Mouse (Mus musculus): ENCODE results near the gene Arsg. TPM values are rescaled to one million over a fixed set of nuclear protein-coding genes. Genes with fewer than 3 reads are reported as not detected.

Gene Arsg
- polyA plus RNA-seq, 1 experiment, result 26.8 TPM

- Histone ChIP-seq H3K4me1 (ENCODE audit: control insufficient read depth, insufficient read depth, low read length) (no peaks in the 10 kb centered on the region), H3K27ac (ENCODE audit: insufficient read depth, low read length) (no peak overlapping the region), H3K4me3 (ENCODE audit: insufficient read depth, low read length) (no peak overlapping the region)
- TF ChIP-seq POLR2A (IDR thresholded peaks at IDR 0.05; ENCODE audit: extremely low read depth, insufficient read depth, low read length) (no peak), CTCF (IDR thresholded peaks at IDR 0.05; ENCODE audit: extremely low read depth, insufficient read depth, low read length) (no peak)
These were observed 76.6 kb downstream of the Arsg start for GRCm38 (mm10) chr11:109549599-109550290.

- H3K27ac ChIP-seq (ENCODE audit: insufficient read depth, low read length), result no peak overlapping the region
- no peaks in the 10 kb centered on the region for H3K4me1 ChIP-seq (ENCODE audit: control insufficient read depth, insufficient read depth, low read length)
- TF ChIP-seq POLR2A (IDR thresholded peaks at IDR 0.05; ENCODE audit: extremely low read depth, insufficient read depth, low read length) (no peak), CTCF (IDR thresholded peaks at IDR 0.05; ENCODE audit: extremely low read depth, insufficient read depth, low read length) (no peak)
- no peak overlapping the region for H3K4me3 ChIP-seq (ENCODE audit: insufficient read depth, low read length)
These were observed 80.7 kb downstream of the Arsg start for GRCm38 (mm10) chr11:109553921-109554320.

- TF ChIP-seq POLR2A (IDR thresholded peaks at IDR 0.05; ENCODE audit: extremely low read depth, insufficient read depth, low read length) (no peak), CTCF (IDR thresholded peaks at IDR 0.05; ENCODE audit: extremely low read depth, insufficient read depth, low read length) (no peak)
- Histone ChIP-seq H3K4me1 (ENCODE audit: control insufficient read depth, insufficient read depth, low read length) (no peaks in the 10 kb centered on the region; the same call in 1 of the 2 replicates), H3K27ac (ENCODE audit: insufficient read depth, low read length) (no peak overlapping the region), H3K4me3 (ENCODE audit: insufficient read depth, low read length) (no peak overlapping the region)
These were observed 81.3 kb downstream of the Arsg start for GRCm38 (mm10) chr11:109554443-109554842.

GRCm38 (mm10) chr11:109556130-109556529 lies 83.0 kb downstream of the Arsg start:
- no peak overlapping the region for H3K27ac ChIP-seq (ENCODE audit: insufficient read depth, low read length)
- H3K4me1 ChIP-seq (ENCODE audit: control insufficient read depth, insufficient read depth, low read length), result no peaks in the 10 kb centered on the region; the same call in 1 of the 2 replicates
- H3K4me3 ChIP-seq (ENCODE audit: insufficient read depth, low read length), result no peak overlapping the region
- TF ChIP-seq POLR2A (IDR thresholded peaks at IDR 0.05; ENCODE audit: extremely low read depth, insufficient read depth, low read length) (no peak), CTCF (IDR thresholded peaks at IDR 0.05; ENCODE audit: extremely low read depth, insufficient read depth, low read length) (no peak)

GRCm38 (mm10) chr11:109557419-109557818 lies 84.2 kb downstream of the Arsg start:
- H3K4me1 ChIP-seq (ENCODE audit: control insufficient read depth, insufficient read depth, low read length), result no peaks in the 10 kb centered on the region; the same call in 1 of the 2 replicates
- no peak overlapping the region for H3K4me3 ChIP-seq (ENCODE audit: insufficient read depth, low read length)
- H3K27ac ChIP-seq (ENCODE audit: insufficient read depth, low read length), result no peak overlapping the region
- TF ChIP-seq CTCF (IDR thresholded peaks at IDR 0.05; ENCODE audit: extremely low read depth, insufficient read depth, low read length), result no peak
- TF ChIP-seq POLR2A (IDR thresholded peaks at IDR 0.05; ENCODE audit: extremely low read depth, insufficient read depth, low read length), result no peak

GRCm38 (mm10) chr11:109559241-109559640 lies 86.1 kb downstream of the Arsg start:
- H3K4me1 ChIP-seq (ENCODE audit: control insufficient read depth, insufficient read depth, low read length), result no peaks in the 10 kb centered on the region; the same call in 1 of the 2 replicates
- H3K4me3 ChIP-seq (ENCODE audit: insufficient read depth, low read length), result no peak overlapping the region
- H3K27ac ChIP-seq (ENCODE audit: insufficient read depth, low read length), result no peak overlapping the region
- TF ChIP-seq POLR2A (IDR thresholded peaks at IDR 0.05; ENCODE audit: extremely low read depth, insufficient read depth, low read length), result no peak

GRCm38 (mm10) chr11:109560793-109561257 lies 87.7 kb downstream of the Arsg start:
- no peak for TF ChIP-seq POLR2A (IDR thresholded peaks at IDR 0.05; ENCODE audit: extremely low read depth, insufficient read depth, low read length)
- TF ChIP-seq CTCF (IDR thresholded peaks at IDR 0.05; ENCODE audit: extremely low read depth, insufficient read depth, low read length), result peak; percentile 26
- Histone ChIP-seq H3K4me3 (ENCODE audit: insufficient read depth, low read length) (no peak overlapping the region), H3K27ac (ENCODE audit: insufficient read depth, low read length) (no peak overlapping the region), H3K4me1 (ENCODE audit: control insufficient read depth, insufficient read depth, low read length) (no peaks in the 10 kb centered on the region; the same call in 1 of the 2 replicates)

GRCm38 (mm10) chr11:109561445-109561844 lies 88.3 kb downstream of the Arsg start:
- no peak overlapping the region for H3K27ac ChIP-seq (ENCODE audit: insufficient read depth, low read length)
- no peaks in the 10 kb centered on the region; the same call in 1 of the 2 replicates for H3K4me1 ChIP-seq (ENCODE audit: control insufficient read depth, insufficient read depth, low read length)
- TF ChIP-seq POLR2A (IDR thresholded peaks at IDR 0.05; ENCODE audit: extremely low read depth, insufficient read depth, low read length) (no peak), CTCF (IDR thresholded peaks at IDR 0.05; ENCODE audit: extremely low read depth, insufficient read depth, low read length) (no peak)
- no peak overlapping the region for H3K4me3 ChIP-seq (ENCODE audit: insufficient read depth, low read length)

- Histone ChIP-seq H3K4me1 (ENCODE audit: control insufficient read depth, insufficient read depth, low read length) (no peaks in the 10 kb centered on the region; the same call in 1 of the 2 replicates), H3K27ac (ENCODE audit: insufficient read depth, low read length) (no peak overlapping the region), H3K4me3 (ENCODE audit: insufficient read depth, low read length) (no peak overlapping the region)
- TF ChIP-seq CTCF (IDR thresholded peaks at IDR 0.05; ENCODE audit: extremely low read depth, insufficient read depth, low read length) (no peak), POLR2A (IDR thresholded peaks at IDR 0.05; ENCODE audit: extremely low read depth, insufficient read depth, low read length) (no peak)
These were observed 90.5 kb downstream of the Arsg start for GRCm38 (mm10) chr11:109563708-109564107.
